Mouse (Mus musculus): ENCODE measurements around the gene Itsn1. TPM values are rescaled to one million over a fixed set of nuclear protein-coding genes. Genes with fewer than 3 reads are reported as not detected.

The Itsn1 gene
- polyA plus RNA-seq, 1 experiment from 2014 or later = 32.5 TPM

DNA sequence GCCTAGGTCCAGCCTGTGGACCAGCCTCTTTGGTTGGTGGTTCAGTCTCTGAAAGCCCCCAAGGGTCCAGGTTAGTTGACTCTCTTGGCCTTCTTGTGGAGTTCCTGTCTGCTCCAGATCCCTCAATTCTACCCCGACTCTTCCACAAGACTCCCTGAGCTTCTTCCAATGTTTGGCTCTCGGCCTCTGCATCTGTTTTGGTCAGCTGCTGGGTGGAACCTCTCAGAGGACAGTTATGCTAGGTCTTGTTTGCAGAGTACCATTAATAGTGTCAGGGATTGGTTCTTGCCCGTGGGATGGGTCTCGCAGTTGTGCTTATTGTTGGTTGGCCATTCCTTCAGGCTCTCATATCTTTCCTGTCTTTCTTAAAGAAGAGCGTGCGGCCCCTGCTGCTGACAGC, 39.5 kb downstream of the Itsn1 start:
- Histone ChIP-seq H3K27ac (replicated peaks; ENCODE audit: low read depth, low read length) (no peak overlapping the region), H3K9ac (ENCODE audit: low read length) (no peak overlapping the region), H3K36me3 (ENCODE audit: control insufficient read depth, insufficient read depth, low read length) (no peaks in the 10 kb centered on the region), H3K4me1 (ENCODE audit: control insufficient read depth, insufficient read depth, low read length) (no peaks in the 10 kb centered on the region), H3K4me3 (ENCODE audit: low read depth, low read length) (no peak overlapping the region), H3K4me2 (ENCODE audit: low read depth, severe bottlenecking) (no peak overlapping the region), H3K27me3 (ENCODE audit: control insufficient read depth, insufficient read depth, low read length) (no peaks in the 10 kb centered on the region), H3K9me3 (ENCODE audit: control insufficient read depth, low read length) (no peaks in the 10 kb centered on the region)
- 92% methylated on average over 6 of the region's 6 CpGs for WGBS
- ATAC-seq (ENCODE audit: insufficient number of reproducible peaks, low FRiP score, low TSS enrichment, low read depth) (no peak), DNase-seq (ENCODE audit: low spot score) (no peak)

DNA sequence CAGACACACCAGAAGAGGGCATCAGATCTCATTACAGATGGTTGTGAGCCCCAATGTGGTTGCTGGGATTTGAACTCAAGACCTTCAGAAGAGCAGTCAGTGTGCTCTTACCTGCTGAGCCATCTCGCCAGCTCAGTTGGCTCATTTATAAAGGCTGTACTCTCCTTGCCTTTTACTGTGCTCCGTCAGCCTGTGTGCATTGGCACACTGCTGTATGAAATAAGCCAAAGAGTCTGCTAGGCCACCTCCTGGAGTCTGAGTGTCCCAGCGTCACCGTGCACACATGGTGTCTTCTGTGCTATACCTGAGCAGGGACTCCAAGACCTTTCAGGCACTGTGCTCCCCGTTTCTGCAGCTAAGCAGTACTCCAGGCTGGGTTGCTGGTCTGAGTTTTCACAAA, 40.8 kb downstream of the Itsn1 start:
- H3K36me3 ChIP-seq (ENCODE audit: control insufficient read depth, insufficient read depth, low read length) = no peaks in the 10 kb centered on the region
- DNase-seq (ENCODE audit: low spot score) (no peak), ATAC-seq (ENCODE audit: insufficient number of reproducible peaks, low FRiP score, low TSS enrichment, low read depth) (no peak)
- H3K4me2 ChIP-seq (ENCODE audit: low read depth, severe bottlenecking) = no peak overlapping the region
- no peaks in the 10 kb centered on the region for H3K27me3 ChIP-seq (ENCODE audit: control insufficient read depth, insufficient read depth, low read length)
- H3K9me3 ChIP-seq (ENCODE audit: control insufficient read depth, low read length) = no peaks in the 10 kb centered on the region
- H3K9ac ChIP-seq (ENCODE audit: low read length) = no peak overlapping the region
- no peak overlapping the region for H3K27ac ChIP-seq (replicated peaks; ENCODE audit: low read depth, low read length)
- 89% methylated on average over 5 of the region's 5 CpGs for WGBS
- H3K4me1 ChIP-seq (ENCODE audit: control insufficient read depth, insufficient read depth, low read length) = no peaks in the 10 kb centered on the region
- no peak overlapping the region for H3K4me3 ChIP-seq (ENCODE audit: low read depth, low read length)

DNA sequence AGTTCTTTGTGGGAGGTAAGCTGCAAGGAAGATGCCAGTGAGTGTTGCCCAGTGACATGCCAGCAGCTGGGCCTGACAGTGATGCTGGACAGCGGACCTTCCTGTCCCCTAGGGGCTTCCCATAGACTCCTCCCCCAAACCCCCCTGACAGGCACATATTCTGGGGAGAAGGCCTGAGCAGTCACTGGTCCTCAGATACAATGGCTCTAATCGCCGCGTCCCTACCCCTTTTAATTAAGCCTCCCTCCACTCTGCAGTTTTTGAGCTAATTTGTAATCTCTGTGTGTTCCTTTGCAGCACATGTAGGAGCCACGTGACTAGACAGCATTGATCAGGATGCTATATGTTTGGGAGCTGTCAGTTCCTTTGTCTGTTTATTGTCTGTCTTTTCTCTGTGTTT, 41.6 kb downstream of the Itsn1 start:
- no peak for ATAC-seq (ENCODE audit: insufficient number of reproducible peaks, low FRiP score, low TSS enrichment, low read depth)

DNA sequence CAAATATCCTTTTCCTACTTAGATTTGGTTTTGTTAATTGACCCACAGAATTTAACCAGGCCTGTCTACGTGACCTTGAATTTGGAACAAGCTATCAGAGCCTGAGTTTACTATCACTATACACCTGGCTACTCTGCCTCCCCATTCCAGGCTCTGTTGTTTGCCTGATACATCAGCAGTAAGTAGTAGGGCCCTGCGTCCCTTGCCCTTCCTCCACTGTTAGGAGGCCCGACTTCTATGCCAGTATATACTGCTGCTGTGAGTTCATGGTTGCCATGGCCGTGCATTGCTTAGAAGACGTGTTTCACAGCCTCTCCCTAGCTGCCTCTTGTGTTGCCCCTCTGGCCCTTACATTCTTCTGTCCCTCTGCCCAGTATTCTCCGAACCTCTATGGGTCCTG, 42.3 kb downstream of the Itsn1 start:
- H3K4me1 ChIP-seq (ENCODE audit: control insufficient read depth, insufficient read depth, low read length) = no peaks in the 10 kb centered on the region
- DNase-seq (ENCODE audit: low spot score) (no peak), ATAC-seq (ENCODE audit: insufficient number of reproducible peaks, low FRiP score, low TSS enrichment, low read depth) (no peak)
- H3K4me2 ChIP-seq (ENCODE audit: low read depth, severe bottlenecking) = no peak overlapping the region
- no peak overlapping the region for H3K4me3 ChIP-seq (ENCODE audit: low read depth, low read length)
- H3K27me3 ChIP-seq (ENCODE audit: control insufficient read depth, insufficient read depth, low read length) = no peaks in the 10 kb centered on the region
- 83% methylated on average over 6 of the region's 6 CpGs for WGBS
- H3K36me3 ChIP-seq (ENCODE audit: control insufficient read depth, insufficient read depth, low read length) = no peaks in the 10 kb centered on the region
- H3K27ac ChIP-seq (replicated peaks; ENCODE audit: low read depth, low read length) = no peak overlapping the region
- no peak overlapping the region for H3K9ac ChIP-seq (ENCODE audit: low read length)
- no peaks in the 10 kb centered on the region for H3K9me3 ChIP-seq (ENCODE audit: control insufficient read depth, low read length)

More for the DNA sequence above, 41.6 kb downstream of the Itsn1 start:
- Histone ChIP-seq H3K27me3 (ENCODE audit: control insufficient read depth, insufficient read depth, low read length) (no peaks in the 10 kb centered on the region), H3K9ac (ENCODE audit: low read length) (no peak overlapping the region), H3K4me1 (ENCODE audit: control insufficient read depth, insufficient read depth, low read length) (no peaks in the 10 kb centered on the region), H3K27ac (replicated peaks; ENCODE audit: low read depth, low read length) (no peak overlapping the region), H3K36me3 (ENCODE audit: control insufficient read depth, insufficient read depth, low read length) (no peaks in the 10 kb centered on the region), H3K4me2 (ENCODE audit: low read depth, severe bottlenecking) (no peak overlapping the region), H3K4me3 (ENCODE audit: low read depth, low read length) (no peak overlapping the region), H3K9me3 (ENCODE audit: control insufficient read depth, low read length) (no peaks in the 10 kb centered on the region)
- no peak for DNase-seq (ENCODE audit: low spot score)
- WGBS = 64% methylated on average over 5 of the region's 5 CpGs

DNA sequence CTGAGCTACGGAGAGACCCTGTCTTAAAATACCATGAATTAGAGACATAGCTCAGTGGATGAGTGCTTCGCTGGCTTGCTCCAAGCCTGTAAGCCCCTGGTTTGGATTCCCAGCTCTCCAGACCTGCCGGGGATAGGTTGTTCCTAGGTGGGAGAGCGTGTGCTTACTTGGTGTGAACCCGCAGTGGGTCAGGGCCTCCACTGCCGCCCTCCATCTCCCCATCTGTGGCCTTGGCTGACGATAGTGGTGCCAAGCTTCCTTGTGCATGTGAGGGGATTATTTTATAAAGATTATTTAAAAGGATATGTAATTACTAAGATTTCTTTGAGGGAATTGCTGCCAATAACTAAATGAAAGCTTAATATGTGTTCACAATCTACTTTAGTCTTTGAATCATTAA, 43.5 kb downstream of the Itsn1 start:
- DNase-seq (ENCODE audit: low spot score) = no peak
- Histone ChIP-seq H3K27ac (replicated peaks; ENCODE audit: low read depth, low read length) (no peak overlapping the region), H3K4me1 (ENCODE audit: control insufficient read depth, insufficient read depth, low read length) (no peaks in the 10 kb centered on the region), H3K9me3 (ENCODE audit: control insufficient read depth, low read length) (no peaks in the 10 kb centered on the region), H3K4me3 (ENCODE audit: low read depth, low read length) (no peak overlapping the region), H3K36me3 (ENCODE audit: control insufficient read depth, insufficient read depth, low read length) (no peaks in the 10 kb centered on the region), H3K4me2 (ENCODE audit: low read depth, severe bottlenecking) (no peak overlapping the region), H3K9ac (ENCODE audit: low read length) (no peak overlapping the region), H3K27me3 (ENCODE audit: control insufficient read depth, insufficient read depth, low read length) (no peaks in the 10 kb centered on the region)
- no peak for ATAC-seq (ENCODE audit: insufficient number of reproducible peaks, low FRiP score, low TSS enrichment, low read depth)
- WGBS = 86% methylated on average over 7 of the region's 7 CpGs

DNA sequence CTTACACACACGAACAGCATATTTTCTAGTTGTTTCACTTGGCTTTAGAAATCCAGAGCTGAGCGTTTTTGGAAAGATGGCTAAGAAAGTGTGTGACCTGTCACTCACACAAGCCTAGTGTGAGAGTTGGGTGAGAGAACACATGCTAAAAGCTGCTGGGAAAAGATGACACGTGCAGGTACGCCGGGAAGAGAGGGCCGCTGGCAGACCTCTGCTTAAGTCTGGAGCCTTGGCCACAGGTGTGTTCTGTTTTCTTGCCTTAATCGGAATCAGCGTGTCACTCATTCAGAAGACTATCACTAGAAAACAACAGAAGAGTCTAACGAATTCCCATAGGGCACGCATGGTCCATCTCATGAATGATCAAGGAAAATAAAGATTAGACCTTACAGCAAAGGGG, 50.5 kb downstream of the Itsn1 start:
- Histone ChIP-seq H3K4me1 (ENCODE audit: control insufficient read depth, insufficient read depth, low read length) (no peaks in the 10 kb centered on the region), H3K4me2 (ENCODE audit: low read depth, severe bottlenecking) (no peak overlapping the region), H3K27ac (replicated peaks; ENCODE audit: low read depth, low read length) (no peak overlapping the region), H3K4me3 (ENCODE audit: low read depth, low read length) (no peak overlapping the region), H3K27me3 (ENCODE audit: control insufficient read depth, insufficient read depth, low read length) (no peaks in the 10 kb centered on the region), H3K9me3 (ENCODE audit: control insufficient read depth, low read length) (no peaks in the 10 kb centered on the region), H3K9ac (ENCODE audit: low read length) (no peak overlapping the region), H3K36me3 (ENCODE audit: control insufficient read depth, insufficient read depth, low read length) (no peaks in the 10 kb centered on the region)
- no peak for ATAC-seq (ENCODE audit: insufficient number of reproducible peaks, low FRiP score, low TSS enrichment, low read depth)
- 83% methylated on average over 10 of the region's 10 CpGs for WGBS
- no peak for DNase-seq (ENCODE audit: low spot score)

DNA sequence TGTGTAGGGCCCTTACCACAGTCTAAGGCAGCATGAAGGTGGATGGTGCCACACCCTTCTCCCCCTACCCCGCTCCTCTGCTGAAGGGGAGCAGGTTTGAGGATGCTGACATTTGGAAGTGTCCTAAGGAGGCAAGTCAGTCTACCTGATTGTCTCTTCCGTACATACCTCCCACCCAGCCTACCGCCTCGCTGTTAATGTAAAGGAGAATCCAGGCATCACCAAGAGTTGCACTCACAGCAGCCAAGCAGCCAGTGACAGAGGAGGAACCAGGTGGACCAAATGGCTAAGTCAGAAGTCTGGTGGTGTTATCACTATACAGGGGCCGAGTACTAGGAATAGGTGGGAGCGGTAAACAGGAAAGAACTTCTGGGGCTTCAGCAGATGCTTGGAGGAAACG, 51.1 kb downstream of the Itsn1 start:
- no peak overlapping the region for H3K4me3 ChIP-seq (ENCODE audit: low read depth, low read length)

DNA sequence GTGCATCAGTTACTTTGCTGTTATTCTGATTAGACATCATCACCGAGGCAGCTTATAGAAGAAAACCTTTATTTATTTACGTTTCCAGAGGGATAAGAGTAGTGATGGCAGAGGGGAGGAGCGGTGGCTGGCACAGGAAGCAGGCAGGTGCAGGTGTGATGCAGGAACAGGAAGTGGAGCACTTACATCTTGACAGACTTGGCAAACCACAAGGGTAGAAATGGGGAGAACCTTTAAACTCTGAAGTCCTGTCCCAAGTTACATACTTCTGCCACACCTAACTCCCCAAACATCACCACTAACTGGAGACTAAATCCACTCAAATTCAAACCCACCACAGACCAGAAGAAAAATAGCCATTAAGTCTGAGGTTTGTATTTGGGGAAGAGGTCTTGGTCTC, 51.7 kb downstream of the Itsn1 start:
- ATAC-seq (ENCODE audit: insufficient number of reproducible peaks, low FRiP score, low TSS enrichment, low read depth) = no peak
- 93% methylated on average over 3 of the region's 3 CpGs for WGBS

More for the DNA sequence above, 51.1 kb downstream of the Itsn1 start:
- WGBS = 88% methylated on average over 7 of the region's 7 CpGs
- Histone ChIP-seq H3K36me3 (ENCODE audit: control insufficient read depth, insufficient read depth, low read length) (no peaks in the 10 kb centered on the region), H3K4me2 (ENCODE audit: low read depth, severe bottlenecking) (no peak overlapping the region), H3K27ac (replicated peaks; ENCODE audit: low read depth, low read length) (no peak overlapping the region), H3K9me3 (ENCODE audit: control insufficient read depth, low read length) (no peaks in the 10 kb centered on the region), H3K4me1 (ENCODE audit: control insufficient read depth, insufficient read depth, low read length) (no peaks in the 10 kb centered on the region), H3K9ac (ENCODE audit: low read length) (no peak overlapping the region), H3K27me3 (ENCODE audit: control insufficient read depth, insufficient read depth, low read length) (no peaks in the 10 kb centered on the region)
- ATAC-seq (ENCODE audit: insufficient number of reproducible peaks, low FRiP score, low TSS enrichment, low read depth) = no peak
- no peak for DNase-seq (ENCODE audit: low spot score)

DNA sequence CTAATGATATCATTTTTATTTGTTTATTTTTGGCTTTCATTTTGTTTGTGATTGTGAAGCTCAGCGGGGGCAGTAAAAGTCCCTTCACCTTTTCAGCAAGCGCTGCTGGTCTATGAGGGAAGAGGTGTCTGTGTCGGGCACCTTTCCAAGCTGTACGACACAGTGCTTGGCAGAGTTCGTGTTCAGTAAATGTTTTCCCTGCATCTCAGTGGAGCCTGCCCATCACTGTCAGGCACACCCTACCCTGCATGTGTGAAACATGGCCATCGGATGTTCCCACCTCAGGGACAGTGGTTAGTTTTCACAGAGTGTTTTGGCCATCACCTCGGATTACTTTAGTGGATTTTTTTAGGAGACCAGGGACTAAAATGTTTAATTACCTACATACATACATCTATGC, 54.1 kb downstream of the Itsn1 start:
- H3K36me3 ChIP-seq (ENCODE audit: control insufficient read depth, insufficient read depth, low read length) = peaks cover 2% of the 10 kb centered on the region; the same call in 1 of the 2 replicates
- H3K27me3 ChIP-seq (ENCODE audit: control insufficient read depth, insufficient read depth, low read length) = no peaks in the 10 kb centered on the region
- H3K4me1 ChIP-seq (ENCODE audit: control insufficient read depth, insufficient read depth, low read length) = no peaks in the 10 kb centered on the region
- H3K9ac ChIP-seq (ENCODE audit: low read length) = no peak overlapping the region
- no peak for DNase-seq (ENCODE audit: low spot score)
- no peak overlapping the region for H3K4me2 ChIP-seq (ENCODE audit: low read depth, severe bottlenecking)
- H3K27ac ChIP-seq (replicated peaks; ENCODE audit: low read depth, low read length) = no peak overlapping the region
- 94% methylated on average over 7 of the region's 7 CpGs for WGBS
- H3K4me3 ChIP-seq (ENCODE audit: low read depth, low read length) = no peak overlapping the region
- no peak for ATAC-seq (ENCODE audit: insufficient number of reproducible peaks, low FRiP score, low TSS enrichment, low read depth)
- no peaks in the 10 kb centered on the region for H3K9me3 ChIP-seq (ENCODE audit: control insufficient read depth, low read length)

More for the DNA sequence above, 51.7 kb downstream of the Itsn1 start:
- Histone ChIP-seq H3K4me3 (ENCODE audit: low read depth, low read length) (no peak overlapping the region), H3K27me3 (ENCODE audit: control insufficient read depth, insufficient read depth, low read length) (no peaks in the 10 kb centered on the region), H3K4me2 (ENCODE audit: low read depth, severe bottlenecking) (no peak overlapping the region), H3K4me1 (ENCODE audit: control insufficient read depth, insufficient read depth, low read length) (no peaks in the 10 kb centered on the region), H3K36me3 (ENCODE audit: control insufficient read depth, insufficient read depth, low read length) (no peaks in the 10 kb centered on the region), H3K27ac (replicated peaks; ENCODE audit: low read depth, low read length) (no peak overlapping the region), H3K9ac (ENCODE audit: low read length) (no peak overlapping the region), H3K9me3 (ENCODE audit: control insufficient read depth, low read length) (no peaks in the 10 kb centered on the region)
- no peak for DNase-seq (ENCODE audit: low spot score)
